Mouse (Mus musculus): Measurements from ENCODE around the gene Glce.

Gene Glce

GRCm38 (mm10) chr9:62028072-62028471 lies 94.4 kb downstream of the Glce start:
- no peak for DNase-seq (ENCODE audit: low read depth, low spot score)

- no peak for DNase-seq (ENCODE audit: low read depth, low spot score)
Observed at GRCm38 (mm10) chr9:62026600-62026999, 95.9 kb downstream of the Glce start, which contains the start of gene Paqr5. Gene Paqr5 (minus strand): TSS chr9:62026856.

DNA sequence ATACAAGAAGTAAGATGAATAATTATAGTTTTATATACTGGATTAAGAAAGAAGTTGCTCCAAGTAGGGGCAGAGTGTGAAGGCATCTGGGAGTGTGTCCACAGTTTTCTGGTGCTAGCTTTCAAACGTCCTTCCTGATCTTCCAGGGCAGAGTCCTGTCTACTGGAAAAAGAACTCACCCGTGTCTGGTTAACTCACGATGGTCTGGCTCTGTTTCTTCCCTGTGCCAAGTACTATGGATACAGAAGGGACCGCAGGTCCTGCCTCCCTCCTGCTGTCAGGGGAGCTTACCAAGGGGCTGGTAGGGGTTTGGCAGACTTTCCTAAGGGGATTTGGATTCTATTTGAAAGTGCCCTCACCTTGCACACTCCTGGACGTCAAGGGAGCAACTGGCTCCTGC lies 97.4 kb downstream of the Glce start:
- DNase-seq (ENCODE audit: low read depth, low spot score): no peak

- DNase-seq (ENCODE audit: low read depth, low spot score): no peak
Observed at GRCm38 (mm10) chr9:62023879-62024278, 98.6 kb downstream of the Glce start.

- no peak for DNase-seq (ENCODE audit: low read depth, low spot score)
Observed at GRCm38 (mm10) chr9:62022961-62023680, 99.3 kb downstream of the Glce start.

DNA sequence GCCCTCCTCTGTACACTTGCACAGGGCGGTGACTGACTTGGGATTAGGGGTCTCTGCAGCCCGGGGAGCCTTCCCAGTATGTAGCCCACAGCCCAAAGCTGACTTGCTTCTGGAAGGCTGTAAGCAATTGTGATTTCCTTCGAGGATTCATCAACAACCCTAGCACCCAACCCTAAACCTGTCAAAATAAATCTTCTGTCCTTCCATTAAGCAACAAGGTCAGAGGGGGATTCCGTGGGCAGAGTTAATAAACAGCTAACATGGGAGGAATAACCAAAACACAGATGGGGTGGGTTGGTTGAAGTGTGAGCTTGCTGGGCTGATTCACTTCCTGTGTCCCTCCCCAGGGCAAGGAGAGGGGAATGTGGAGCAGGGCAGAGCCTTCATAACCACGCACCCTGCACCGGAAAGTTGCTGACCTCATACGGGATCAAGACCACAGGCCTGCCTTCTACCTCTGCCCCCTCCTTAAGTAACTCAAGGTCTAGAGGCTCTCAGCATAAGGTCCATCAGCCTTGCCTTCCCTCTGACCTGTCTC lies 100.8 kb downstream of the Glce start:
- DNase-seq (ENCODE audit: low read depth, low spot score): no peak

DNA sequence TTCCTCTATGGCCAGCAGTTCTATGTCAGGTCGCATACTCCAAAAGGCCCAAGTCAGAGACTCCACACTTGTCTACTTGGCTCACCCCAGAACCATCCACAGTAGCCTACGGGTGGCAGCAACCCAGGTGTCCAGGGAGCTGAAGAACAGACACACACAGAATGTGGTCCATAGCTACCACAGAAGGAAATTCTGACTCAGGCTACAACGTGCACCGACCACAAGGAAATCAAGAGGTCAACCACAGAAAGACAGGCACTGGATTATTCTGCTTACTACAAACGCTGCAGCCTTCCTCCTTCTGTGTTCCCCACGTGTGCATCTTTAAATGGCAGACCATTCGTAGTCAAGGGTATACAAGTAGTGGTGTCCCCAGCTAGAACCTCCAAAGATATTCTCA lies 102.2 kb downstream of the Glce start:
- no peak for DNase-seq (ENCODE audit: low read depth, low spot score)

DNA sequence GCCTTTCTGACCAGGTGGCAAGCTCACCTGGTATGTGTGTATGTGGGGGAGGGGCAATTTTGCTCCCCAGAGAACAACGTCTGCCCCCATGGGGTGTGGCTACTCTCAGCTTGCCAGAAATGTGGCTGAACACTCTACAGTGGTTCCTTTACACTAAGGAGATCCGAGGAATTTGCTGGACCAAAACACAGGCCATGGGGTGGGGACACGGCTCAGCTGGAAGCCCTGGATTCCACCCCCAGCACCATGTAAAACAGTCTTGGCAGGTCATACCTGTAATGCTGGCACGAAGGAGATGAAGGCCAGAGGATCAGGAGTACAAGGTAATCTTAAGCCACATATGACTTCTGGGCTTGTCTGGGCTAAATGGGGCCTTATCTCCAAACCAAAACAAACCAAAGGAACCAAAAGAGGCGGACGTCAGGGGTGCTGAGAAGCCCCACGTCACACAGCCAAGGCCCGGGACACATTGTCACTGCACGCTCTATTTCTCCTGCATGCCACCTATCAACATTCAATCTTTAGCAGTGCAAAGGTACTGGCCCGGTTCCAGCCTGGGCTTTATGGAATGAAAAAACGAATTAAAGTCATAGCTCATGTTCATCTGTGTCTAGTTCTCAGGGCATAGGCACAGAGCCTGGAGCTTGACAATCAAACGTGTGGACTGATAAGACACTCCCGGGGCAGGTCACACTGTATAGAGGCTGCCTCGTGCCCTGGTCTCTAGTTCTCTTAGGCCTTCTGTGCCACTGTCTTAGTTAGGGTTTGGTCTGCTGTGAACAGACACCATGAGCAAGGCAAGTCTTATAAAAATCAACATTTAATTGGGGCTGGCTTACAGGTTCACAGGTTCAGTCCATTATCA lies 104.0 kb downstream of the Glce start:
- no peak for DNase-seq (ENCODE audit: low read depth, low spot score)

GRCm38 (mm10) chr9:62017329-62017728 lies 105.1 kb downstream of the Glce start:
- no peak for DNase-seq (ENCODE audit: low read depth, low spot score)

GRCm38 (mm10) chr9:62015504-62015903 lies 107.0 kb downstream of the Glce start:
- DNase-seq (ENCODE audit: low read depth, low spot score): no peak

DNA sequence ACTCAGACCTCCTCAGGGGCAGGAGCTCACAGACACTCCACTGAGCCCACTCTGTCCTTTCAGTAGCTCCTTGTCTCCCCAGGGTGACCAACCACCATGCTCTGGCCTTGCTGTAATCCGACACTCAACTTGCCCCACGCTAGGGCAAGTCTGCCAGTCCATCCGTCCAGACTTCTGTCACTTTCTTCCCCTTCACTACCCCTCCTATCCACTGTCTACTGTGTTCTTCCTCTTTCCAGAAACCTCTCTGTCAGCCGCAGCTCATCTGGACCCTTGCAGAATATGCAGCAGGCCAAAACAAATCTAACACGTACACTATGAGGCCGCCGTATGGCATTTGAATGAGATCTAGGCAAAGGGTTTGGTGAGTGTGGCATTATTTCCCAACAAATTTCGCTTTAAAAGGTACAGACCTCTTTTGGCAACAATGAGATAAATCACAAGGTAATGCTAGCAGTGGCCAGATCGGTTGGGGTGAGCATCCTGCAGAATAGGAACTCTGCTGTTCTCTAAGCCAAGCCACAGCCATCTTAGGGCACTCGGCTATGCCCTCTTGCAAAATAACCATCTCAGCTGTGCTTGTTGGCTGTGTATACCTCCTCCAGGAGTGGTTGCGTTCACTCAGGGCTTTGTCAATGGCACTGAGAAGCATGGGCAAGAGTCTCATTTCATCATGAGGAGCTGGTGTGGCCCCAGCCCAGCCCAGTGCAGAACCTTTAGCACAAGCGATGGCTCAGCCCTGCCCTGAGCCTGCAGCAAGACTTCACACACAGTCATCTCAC lies 108.9 kb downstream of the Glce start:
- DNase-seq (ENCODE audit: low read depth, low spot score): no peak

DNA sequence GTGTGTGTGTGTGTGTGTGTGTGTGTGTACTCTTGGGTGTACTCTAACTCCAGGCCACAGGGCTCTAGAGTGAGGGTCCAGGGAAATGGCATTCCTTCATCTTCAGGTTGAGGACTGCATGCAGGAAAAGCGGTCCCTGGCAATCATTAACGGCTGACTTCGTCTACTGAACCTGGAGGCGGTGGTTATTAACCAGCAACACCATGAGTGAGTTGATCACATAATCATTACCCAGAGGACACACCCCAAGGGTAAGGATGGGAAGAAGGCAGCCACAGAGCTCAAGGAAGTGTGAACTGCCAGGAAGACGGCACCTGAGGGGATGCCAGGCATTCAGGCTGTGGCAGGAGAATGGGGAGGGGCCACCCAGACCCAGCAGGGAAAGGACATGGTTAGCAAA lies 114.1 kb downstream of the Glce start:
- DNase-seq (ENCODE audit: low read depth, low spot score): no peak

Data from retina, adult 2 months (tissue).